Mouse (Mus musculus): Measurements from ENCODE around the gene Lrrc29. TPM values are rescaled to one million over a fixed set of nuclear protein-coding genes. Genes with fewer than 3 reads are reported as not detected.
"Not testable (repeated sequence)": the region's sequence is repeated elsewhere in the genome, so short reads cannot be mapped to it uniquely, and the experiment has no call there.

Gene Lrrc29
- polyA plus RNA-seq, 1 experiment, result 2.4 TPM

DNA sequence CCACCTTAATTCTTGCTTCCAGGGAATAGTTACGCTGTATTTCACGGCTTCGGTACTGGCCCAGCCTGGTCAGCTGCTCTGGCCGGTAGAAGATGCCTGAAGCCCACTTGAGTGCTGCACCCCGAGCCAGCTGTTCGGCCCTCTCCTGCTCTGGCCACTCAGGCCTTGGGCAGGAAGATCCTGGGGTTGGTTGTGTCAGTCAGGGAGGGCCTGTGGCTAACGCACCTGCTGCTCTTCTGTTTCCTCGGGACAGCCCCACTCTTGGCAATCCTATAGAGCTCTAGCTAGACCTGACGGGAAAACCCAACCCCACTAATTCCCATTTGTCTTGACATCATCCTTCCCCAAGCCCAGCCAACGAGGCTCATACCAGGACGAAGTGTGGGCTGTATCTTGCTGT lies 30.8 kb downstream of the Lrrc29 start:
- no peak for DNase-seq (ENCODE audit: low read depth)
- TF ChIP-seq POLR2A (IDR thresholded peaks at IDR 0.05; ENCODE audit: borderline replicate concordance, extremely low read depth, insufficient read depth, insufficient read length, poor library complexity, severe bottlenecking) (no peak), CTCF (IDR thresholded peaks at IDR 0.05; ENCODE audit: borderline replicate concordance, extremely low read depth, insufficient read depth, insufficient read length) (no peak)

DNA sequence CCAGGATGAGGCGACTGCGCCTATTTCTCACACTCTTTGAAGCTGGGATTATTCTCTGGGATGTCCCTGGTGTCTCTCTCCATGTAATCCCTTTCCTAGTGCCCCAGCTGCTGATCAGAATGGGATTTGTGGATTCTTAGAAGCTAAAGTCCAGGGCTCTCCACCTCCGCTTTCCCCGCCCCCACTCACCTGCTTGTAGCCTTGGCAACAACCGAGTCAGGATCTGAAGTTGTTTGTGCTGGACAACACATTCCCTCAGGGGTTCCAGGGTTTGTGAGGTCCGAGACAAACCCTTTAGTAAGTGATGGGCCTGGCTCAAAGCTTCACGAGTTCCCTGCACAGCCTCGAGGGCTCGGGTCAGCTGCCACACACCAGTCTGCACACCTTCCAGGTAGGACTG lies 31.3 kb downstream of the Lrrc29 start:
- DNase-seq (ENCODE audit: low read depth), result no peak
- TF ChIP-seq CTCF (IDR thresholded peaks at IDR 0.05; ENCODE audit: borderline replicate concordance, extremely low read depth, insufficient read depth, insufficient read length) (no peak), POLR2A (IDR thresholded peaks at IDR 0.05; ENCODE audit: borderline replicate concordance, extremely low read depth, insufficient read depth, insufficient read length, poor library complexity, severe bottlenecking) (no peak)

DNA sequence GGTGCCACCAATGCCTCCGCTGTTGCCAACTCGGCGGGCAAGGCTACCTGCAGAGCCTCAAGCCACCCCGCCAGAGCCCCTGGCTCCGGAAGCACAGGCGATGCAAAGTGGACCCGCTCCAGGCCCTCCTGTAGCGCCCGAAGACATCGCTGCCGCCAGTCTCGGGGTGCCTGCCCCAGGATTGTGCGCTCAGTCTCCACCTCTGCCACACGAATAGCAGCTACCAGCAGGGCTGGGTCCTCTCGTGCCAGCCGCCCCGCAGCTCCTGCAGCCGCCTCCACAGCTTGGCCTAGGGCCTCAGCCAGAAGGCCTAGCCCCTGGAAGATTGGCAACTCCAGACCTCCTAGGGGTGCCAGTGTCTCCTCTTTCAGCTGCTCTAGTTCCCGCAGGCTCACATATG lies 32.7 kb downstream of the Lrrc29 start:
- DNase-seq (ENCODE audit: low read depth), result no peak
- no peak for TF ChIP-seq CTCF (IDR thresholded peaks at IDR 0.05; ENCODE audit: borderline replicate concordance, extremely low read depth, insufficient read depth, insufficient read length)
- TF ChIP-seq POLR2A (IDR thresholded peaks at IDR 0.05; ENCODE audit: borderline replicate concordance, extremely low read depth, insufficient read depth, insufficient read length, poor library complexity, severe bottlenecking), result no peak

DNA sequence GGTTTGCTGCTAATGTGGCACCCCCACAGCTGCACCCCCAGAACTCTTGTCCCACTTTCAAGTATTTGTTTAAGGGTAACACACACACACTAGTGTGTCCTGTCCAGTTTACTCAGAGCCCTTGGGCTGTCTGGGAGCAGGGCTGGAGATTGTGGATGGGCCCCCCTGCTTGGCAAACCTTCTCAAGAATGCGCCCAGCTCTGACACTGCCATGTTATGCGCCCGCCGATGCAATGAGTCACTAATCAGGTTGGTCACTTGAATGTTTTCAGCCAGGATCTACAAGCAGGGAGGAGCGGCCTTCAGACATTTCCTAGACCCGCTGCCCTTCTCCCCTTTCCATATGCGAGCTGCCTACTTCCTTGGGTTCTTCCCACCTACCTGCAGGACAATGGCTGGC lies 33.6 kb downstream of the Lrrc29 start:
- no peak for DNase-seq (ENCODE audit: low read depth)
- TF ChIP-seq POLR2A (IDR thresholded peaks at IDR 0.05; ENCODE audit: borderline replicate concordance, extremely low read depth, insufficient read depth, insufficient read length, poor library complexity, severe bottlenecking) (no peak), CTCF (IDR thresholded peaks at IDR 0.05; ENCODE audit: borderline replicate concordance, extremely low read depth, insufficient read depth, insufficient read length) (no peak)

DNA sequence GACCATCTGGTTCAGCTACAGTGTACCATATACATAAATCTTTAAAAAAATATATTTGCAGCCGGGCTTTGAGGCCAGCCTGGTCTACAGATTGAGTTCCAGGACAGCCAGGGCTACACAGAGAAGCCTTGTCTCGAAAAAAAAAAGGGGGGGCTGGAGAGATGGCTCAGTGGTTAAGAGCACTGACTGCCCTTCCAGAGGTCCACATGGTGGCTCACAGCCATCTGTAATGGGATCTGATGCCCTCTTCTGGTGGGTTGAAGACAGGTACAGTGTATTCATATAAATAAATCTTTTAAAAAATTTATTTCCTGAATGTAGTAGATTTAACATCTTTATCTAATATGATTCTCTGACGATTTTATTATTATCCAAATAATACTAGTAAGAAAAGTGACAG lies 34.3 kb downstream of the Lrrc29 start:
- not testable (repeated sequence) for DNase-seq (ENCODE audit: low read depth)

DNA sequence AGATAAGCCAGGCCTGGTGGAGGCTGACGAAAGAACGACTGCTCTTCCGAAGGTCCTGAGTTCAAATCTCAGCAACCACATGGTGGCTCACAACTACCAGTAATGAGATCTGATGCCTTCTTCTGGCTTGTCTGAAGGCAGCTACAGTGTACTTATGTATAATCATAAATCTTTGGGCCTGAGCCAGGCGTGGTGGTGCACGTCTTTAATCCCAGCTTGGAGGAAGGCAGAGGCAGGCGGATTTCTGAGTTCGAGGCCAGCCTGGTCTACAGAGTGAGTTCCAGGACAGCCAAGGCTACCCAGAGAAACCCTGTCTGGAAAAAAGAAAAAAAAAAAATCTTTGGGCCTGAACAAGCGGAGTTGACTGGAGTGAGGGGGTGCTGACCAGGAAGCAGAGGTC lies 34.7 kb downstream of the Lrrc29 start:
- DNase-seq (ENCODE audit: low read depth), result not testable (repeated sequence)

DNA sequence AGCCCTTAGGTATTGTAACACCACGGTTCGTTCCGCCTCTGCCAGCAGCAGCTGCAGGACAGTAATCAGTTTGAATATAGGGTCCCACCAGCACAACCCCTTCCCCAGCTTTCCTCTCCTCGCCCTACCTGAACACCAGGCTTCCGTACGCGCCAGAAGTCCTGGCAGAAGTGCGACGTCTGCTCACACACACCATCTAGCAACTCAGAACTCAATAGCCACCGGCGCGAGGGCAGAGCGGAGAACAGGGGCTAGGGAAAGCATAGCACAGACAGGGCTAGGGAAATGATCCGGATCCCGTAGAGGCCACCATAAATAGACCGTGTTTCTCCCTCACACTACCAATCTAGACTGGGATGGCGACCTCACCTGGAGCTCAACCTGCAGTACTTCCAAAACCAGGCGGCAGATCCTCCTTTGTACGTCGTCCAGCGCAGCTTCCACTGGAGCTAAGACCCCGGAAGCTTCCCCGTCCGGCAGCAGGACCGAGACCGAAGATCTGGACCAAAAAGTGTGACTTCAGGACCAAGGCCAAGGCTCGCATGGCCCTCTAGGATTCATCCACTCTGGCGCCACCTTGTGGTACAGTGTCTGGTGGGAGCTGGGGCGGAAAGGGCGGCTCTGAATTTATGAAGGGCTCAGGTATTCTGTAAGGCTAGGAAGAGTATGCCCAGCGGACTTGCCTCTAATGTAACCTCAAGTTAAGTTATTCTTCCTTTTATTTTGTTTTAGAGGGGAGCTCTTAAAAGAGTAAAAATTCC lies 35.3 kb downstream of the Lrrc29 start:
- DNase-seq (ENCODE audit: low read depth), result peak; percentile 82
- TF ChIP-seq POLR2A (IDR thresholded peaks at IDR 0.05; ENCODE audit: borderline replicate concordance, extremely low read depth, insufficient read depth, insufficient read length, poor library complexity, severe bottlenecking) (no peak), CTCF (IDR thresholded peaks at IDR 0.05; ENCODE audit: borderline replicate concordance, extremely low read depth, insufficient read depth, insufficient read length) (peak; percentile 90)

DNA sequence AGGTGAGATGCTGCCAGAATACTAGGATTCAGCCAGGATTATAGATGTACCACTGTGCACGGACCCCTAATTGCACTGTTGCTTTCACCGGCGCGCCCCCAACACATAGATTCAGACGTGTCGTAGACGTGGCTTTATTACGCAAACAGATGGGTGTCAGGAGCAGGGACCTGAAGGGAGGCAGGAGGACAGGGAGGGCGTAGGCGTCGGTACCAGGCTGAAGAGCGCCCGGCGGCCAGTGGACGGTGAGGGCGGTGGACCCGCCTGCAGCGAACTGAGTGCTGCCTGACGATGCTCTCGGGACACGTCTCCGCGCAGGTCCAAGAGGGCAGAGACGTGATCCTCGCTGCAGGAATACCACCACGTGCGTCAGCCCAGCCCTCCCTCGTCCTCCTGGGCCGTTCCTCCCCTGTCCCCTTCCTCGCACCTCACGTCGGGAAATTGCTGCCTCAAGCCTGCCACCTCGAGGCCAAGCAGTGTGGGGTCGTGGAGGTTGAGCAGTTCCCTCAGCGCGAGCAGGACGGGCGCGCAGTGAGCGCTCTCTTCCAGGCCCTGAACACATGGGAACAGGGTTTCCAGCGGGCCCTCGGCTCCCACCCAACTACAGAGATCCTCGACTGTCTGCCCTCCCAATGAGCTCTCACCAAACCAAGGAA lies 36.1 kb downstream of the Lrrc29 start, which contains the start of gene 4931428F04Rik:
TSS of gene 4931428F04Rik (minus strand) at position 60 of the 656 bp plus-strand sequence.
- peak; percentile 78 for DNase-seq (ENCODE audit: low read depth)
- no peak for TF ChIP-seq POLR2A (IDR thresholded peaks at IDR 0.05; ENCODE audit: borderline replicate concordance, extremely low read depth, insufficient read depth, insufficient read length, poor library complexity, severe bottlenecking)
- TF ChIP-seq CTCF (IDR thresholded peaks at IDR 0.05; ENCODE audit: borderline replicate concordance, extremely low read depth, insufficient read depth, insufficient read length), result peak; percentile 57; the same call in 1 of the 2 replicates

DNA sequence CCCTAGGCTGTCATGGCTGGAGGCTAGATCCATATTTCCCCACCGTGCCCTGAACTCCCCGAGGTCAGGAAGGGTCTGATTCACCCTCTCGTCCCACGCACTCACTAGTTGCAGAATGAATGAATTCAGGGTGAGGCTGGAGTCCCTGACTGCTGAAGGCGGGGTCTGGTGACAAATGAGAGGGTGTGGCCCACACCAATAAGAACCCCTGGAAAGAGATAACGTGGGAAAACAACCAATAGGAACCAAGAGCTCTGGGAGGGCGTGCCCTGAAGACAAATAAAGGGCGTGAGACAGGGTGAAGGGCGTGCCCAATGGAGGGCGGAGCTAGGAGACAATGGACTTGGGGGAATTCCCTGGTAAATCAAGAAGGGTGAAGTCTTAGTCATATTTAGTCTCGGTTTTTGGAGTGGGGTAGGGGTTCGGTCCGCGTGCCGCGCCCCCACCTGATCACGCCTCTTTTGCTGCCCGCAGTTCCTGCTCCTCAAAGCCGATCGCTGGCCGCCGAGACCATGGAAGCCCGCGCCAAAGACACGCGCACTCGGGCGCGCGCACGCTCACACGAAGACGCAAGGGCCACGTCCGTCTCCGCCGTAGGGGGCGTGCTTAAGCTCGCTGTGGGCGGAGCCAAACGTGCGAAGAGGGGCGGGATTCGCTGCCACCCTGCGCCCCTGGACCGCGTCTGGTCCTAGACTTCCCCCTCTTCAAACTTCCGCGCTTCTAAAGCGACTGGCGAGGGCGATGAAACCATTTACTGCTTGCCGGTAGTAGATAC lies 36.9 kb downstream of the Lrrc29 start:
- DNase-seq (ENCODE audit: low read depth), result peak; percentile 99
- TF ChIP-seq CTCF (IDR thresholded peaks at IDR 0.05; ENCODE audit: borderline replicate concordance, extremely low read depth, insufficient read depth, insufficient read length) (no peak), POLR2A (IDR thresholded peaks at IDR 0.05; ENCODE audit: borderline replicate concordance, extremely low read depth, insufficient read depth, insufficient read length, poor library complexity, severe bottlenecking) (peak; percentile 88)

DNA sequence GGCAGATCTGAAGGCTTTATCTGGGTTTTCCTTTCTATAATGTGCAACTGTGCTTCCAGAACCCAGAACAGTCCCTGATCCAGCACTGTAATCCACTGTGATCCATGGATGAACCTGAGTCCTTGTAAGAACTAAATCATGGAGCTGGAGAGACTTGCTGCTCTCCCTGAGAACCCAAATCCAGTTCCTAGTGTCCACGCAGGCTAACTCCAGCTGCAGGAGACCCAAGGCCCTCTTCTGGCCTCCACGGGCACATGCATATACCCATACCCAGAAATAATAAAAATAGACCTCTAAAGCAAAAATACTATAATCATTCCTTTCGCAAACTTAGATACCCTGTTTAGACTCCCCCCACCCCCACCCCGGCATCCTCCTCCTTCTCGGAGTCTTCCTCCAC lies 37.8 kb downstream of the Lrrc29 start:
- no peak for TF ChIP-seq CTCF (IDR thresholded peaks at IDR 0.05; ENCODE audit: borderline replicate concordance, extremely low read depth, insufficient read depth, insufficient read length)
- no peak for TF ChIP-seq POLR2A (IDR thresholded peaks at IDR 0.05; ENCODE audit: borderline replicate concordance, extremely low read depth, insufficient read depth, insufficient read length, poor library complexity, severe bottlenecking)
- DNase-seq (ENCODE audit: low read depth), result no peak

DNA sequence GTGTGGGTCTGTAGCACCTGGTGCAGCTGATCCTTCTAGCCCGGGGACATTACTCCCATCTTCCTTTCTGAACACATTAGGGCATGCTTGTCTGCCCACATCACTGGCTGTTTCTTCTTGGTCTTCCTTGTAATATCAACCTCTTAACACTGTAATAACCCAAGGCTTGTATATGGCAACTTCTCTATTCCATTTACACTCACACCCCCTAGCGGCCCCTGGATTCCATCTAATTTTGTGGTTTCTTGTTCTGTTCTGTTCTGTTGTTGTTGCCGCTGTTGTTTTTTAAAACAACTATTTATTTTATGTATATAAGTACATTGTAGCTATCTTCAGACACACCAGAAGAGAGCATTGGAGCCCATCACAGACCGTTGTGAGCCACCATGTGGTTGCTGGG lies 39.2 kb downstream of the Lrrc29 start:
- DNase-seq (ENCODE audit: low read depth), result no peak
- no peak for TF ChIP-seq CTCF (IDR thresholded peaks at IDR 0.05; ENCODE audit: borderline replicate concordance, extremely low read depth, insufficient read depth, insufficient read length)
- TF ChIP-seq POLR2A (IDR thresholded peaks at IDR 0.05; ENCODE audit: borderline replicate concordance, extremely low read depth, insufficient read depth, insufficient read length, poor library complexity, severe bottlenecking), result no peak

DNA sequence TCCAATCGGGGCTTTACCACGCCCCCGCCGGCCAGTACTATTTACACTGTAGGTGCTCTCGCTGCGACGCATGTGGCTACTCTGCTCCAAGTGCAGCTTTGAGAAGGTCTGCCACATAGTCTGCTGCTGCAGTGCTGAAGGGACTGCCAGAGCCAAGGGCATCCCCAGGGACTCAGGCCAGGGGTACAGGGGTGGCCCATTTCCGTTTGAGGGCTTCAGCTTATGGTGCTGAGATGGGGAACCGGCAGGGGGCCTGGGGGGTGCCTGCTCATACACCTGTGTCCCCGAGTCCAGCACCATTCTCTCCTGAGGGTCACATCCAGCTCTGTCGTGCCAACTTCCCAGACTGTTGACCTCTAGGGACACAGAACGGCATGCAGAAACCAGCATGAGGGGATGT lies 40.6 kb downstream of the Lrrc29 start:
- no peak for DNase-seq (ENCODE audit: low read depth)
- TF ChIP-seq CTCF (IDR thresholded peaks at IDR 0.05; ENCODE audit: borderline replicate concordance, extremely low read depth, insufficient read depth, insufficient read length) (no peak), POLR2A (IDR thresholded peaks at IDR 0.05; ENCODE audit: borderline replicate concordance, extremely low read depth, insufficient read depth, insufficient read length, poor library complexity, severe bottlenecking) (no peak)

All from brain, embryonic 14.5 days (tissue).